Mouse (Mus musculus): Measurements from ENCODE around the gene Gm47996.

- no peak for TF ChIP-seq POLR2A (IDR thresholded peaks at IDR 0.05; ENCODE audit: borderline replicate concordance, extremely low read depth, insufficient read depth, insufficient read length, poor library complexity, severe bottlenecking)
- no peak for TF ChIP-seq CTCF (IDR thresholded peaks at IDR 0.05; ENCODE audit: borderline replicate concordance, extremely low read depth, insufficient read depth, insufficient read length)
These were observed 31.3 kb upstream of the Gm47996 start for GRCm38 (mm10) chr1:151178505-151179083.
